Mouse (Mus musculus) C2C12 (cell line): ENCODE data around the gene 1700001L19Rik. TPM values are rescaled to one million over a fixed set of nuclear protein-coding genes. Genes with fewer than 3 reads are reported as not detected.
"Not testable (repeated sequence)": the region's sequence is repeated elsewhere in the genome, so short reads cannot be mapped to it uniquely, and the experiment has no call there.

Experiments
- H3K27me3 ChIP-seq: one replicate; pipeline ENCODE4 v1.6.1; 2011; ENCODE audit not compliant: control insufficient read depth, insufficient read depth, insufficient read length
- H3K36me3 ChIP-seq: one replicate; pipeline ENCODE4 v1.6.1; 2011; ENCODE audit not compliant: control insufficient read depth, insufficient read depth
- H3K4me3 ChIP-seq: one replicate; pipeline ENCODE4 v1.5.1; 2011; ENCODE audit warnings: mild to moderate bottlenecking, control low read depth; ENCODE audit not compliant: poor library complexity, insufficient read depth, severe bottlenecking
- H3K79me2 ChIP-seq: one replicate; pipeline ENCODE4 v1.6.1; 2011; ENCODE audit not compliant: control insufficient read depth, insufficient read depth
- H3K79me3 ChIP-seq: one replicate; pipeline ENCODE4 v1.6.1; 2011; ENCODE audit warnings: low read depth, control low read depth
- H3ac ChIP-seq: one replicate; pipeline ENCODE3; 2011; ENCODE audit warnings: low read depth; ENCODE audit not compliant: control insufficient read depth, insufficient read length
- CEBPB ChIP-seq: IDR thresholded peaks from one replicate; pipeline ENCODE4 v1.6.1; 2011; ENCODE audit warnings: low read depth, mild to moderate bottlenecking, control low read depth, moderate library complexity
- CTCF ChIP-seq: IDR thresholded peaks from one replicate; pipeline ENCODE4 v1.5.1; 2011; ENCODE audit not compliant: control insufficient read depth, insufficient read depth, insufficient read length
- FOSL1 ChIP-seq: IDR thresholded peaks from one replicate; pipeline ENCODE4 v1.8.0; 2011; ENCODE audit warnings: mild to moderate bottlenecking, low read length; ENCODE audit not compliant: poor library complexity, insufficient read depth, severe bottlenecking
- MAX ChIP-seq: IDR thresholded peaks from one replicate; pipeline ENCODE4 v1.6.1; 2011; ENCODE audit warnings: mild to moderate bottlenecking, control low read depth
- MYOD1 ChIP-seq: IDR thresholded peaks from one replicate; pipeline ENCODE4 v1.6.1; 2011; ENCODE audit warnings: low read depth; ENCODE audit not compliant: control insufficient read depth, insufficient read length
- MYOG ChIP-seq: IDR thresholded peaks from one replicate; pipeline ENCODE4 v1.6.1; 2011; ENCODE audit not compliant: control insufficient read depth, insufficient read length; ENCODE audit errors: extremely low read depth
- USF1 ChIP-seq: IDR thresholded peaks from one replicate; pipeline ENCODE4 v1.6.1; 2011; ENCODE audit warnings: low read depth, mild to moderate bottlenecking, control low read depth, moderate library complexity
- long read RNA-seq, 2 experiments: library from polyadenylated mRNA; unstranded; transcript quantifications; one replicate each; pipeline ENCODE4 v2.0.0; 2019 to 2020
- polyA plus RNA-seq: library from polyadenylated mRNA; unstranded; fragments of >200 nt; fragmentation: generic; extraction: Trizol; gene quantifications from one replicate; pipeline ENCODE4 v1.2.1, GENCODE M21; 2012; ENCODE audit warnings: missing spikeins

1700001L19Rik gene
- polyA plus RNA-seq, result not detected
- long read RNA-seq, experiment 1, result 0 reads
- long read RNA-seq, experiment 2, result 0 reads

DNA sequence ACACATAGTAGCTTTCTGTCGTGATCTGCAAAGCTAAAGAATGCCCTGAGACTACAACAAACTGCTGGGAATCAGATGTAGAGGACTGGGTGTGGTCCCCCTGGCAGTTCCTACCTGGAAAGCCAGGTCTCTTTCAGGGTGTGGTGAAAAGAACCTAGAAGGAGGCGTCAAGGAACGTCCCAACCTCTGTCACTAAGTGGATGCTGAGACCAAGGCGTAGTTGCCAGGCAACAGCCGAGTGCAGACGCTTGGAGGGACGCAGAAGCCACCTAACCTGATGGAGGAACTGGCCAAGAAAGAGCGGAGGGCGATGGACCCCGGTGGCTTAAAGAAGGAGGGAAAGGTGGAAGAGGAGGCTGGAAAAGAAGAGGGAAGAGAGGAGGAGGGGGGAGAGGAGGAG, at the start of gene 1700001L19Rik:
Gene 1700001L19Rik (plus strand): TSS at position 223 of the 400 bp plus-strand sequence.
- Histone ChIP-seq H3K4me3 (no peak within 1 kb of the TSS), H3K36me3 (peaks cover 3% of the 10 kb centered on the region), H3K27me3 (no peaks in the 10 kb centered on the region), H3K79me3 (no peaks in the 10 kb centered on the region), H3K79me2 (no peaks in the 10 kb centered on the region), H3ac (no peak within 1 kb of the TSS)
- TF ChIP-seq CTCF, result no peak
- no peak for TF ChIP-seq USF1
- TF ChIP-seq MYOD1, result no peak
- TF ChIP-seq FOSL1, result no peak
- TF ChIP-seq CEBPB, result no peak
- no peak for TF ChIP-seq MYOG

DNA sequence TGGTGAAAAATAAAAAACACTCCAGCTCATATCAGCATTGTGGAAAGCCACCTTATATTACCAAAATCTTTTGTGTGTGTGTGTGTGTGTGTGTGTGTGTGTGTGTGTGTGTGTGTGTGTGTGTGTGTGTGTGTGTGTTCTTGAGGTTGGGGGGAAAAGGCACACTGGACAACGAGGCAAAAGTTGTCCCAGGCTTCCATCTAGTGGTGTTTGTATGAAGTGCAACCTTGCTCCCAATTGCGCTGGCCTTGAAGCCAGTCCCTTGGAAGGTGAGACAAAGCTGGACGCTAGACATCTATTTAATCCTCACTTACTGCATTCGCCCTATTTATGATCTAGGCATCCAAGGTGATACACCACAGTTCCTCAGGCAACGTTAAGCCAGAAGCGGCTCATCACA, 43.8 kb upstream of the 1700001L19Rik start:
- H3K79me3 ChIP-seq, H3K36me3 ChIP-seq, H3K79me2 ChIP-seq, H3ac ChIP-seq, H3K4me3 ChIP-seq, H3K27me3 ChIP-seq: not testable (repeated sequence)

DNA sequence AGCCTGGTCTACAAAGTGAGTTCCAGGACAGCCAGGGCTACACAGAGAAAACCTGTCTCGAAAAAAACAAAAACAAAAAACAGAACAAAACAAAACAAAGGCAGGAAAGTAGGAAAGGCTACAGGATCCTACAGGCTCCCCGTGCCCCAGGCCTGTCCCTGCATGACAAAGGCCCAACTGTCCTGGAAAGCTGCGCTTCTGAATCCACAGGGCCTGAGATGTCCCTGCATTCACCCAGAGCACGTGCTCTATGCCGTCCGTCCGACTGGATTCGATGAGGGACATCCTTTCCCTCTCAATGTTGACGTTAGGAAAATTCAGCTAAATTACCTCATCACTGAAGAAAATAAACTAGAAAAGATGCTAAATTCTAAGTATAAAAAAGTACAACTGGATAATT, 29.1 kb upstream of the 1700001L19Rik start:
- Histone ChIP-seq H3K36me3 (peaks cover 42% of the 10 kb centered on the region), H3K79me2 (no peaks in the 10 kb centered on the region), H3K79me3 (no peaks in the 10 kb centered on the region), H3K4me3 (no peak overlapping the region), H3K27me3 (no peaks in the 10 kb centered on the region), H3ac (no peak overlapping the region)
- TF ChIP-seq MYOG, result no peak
- TF ChIP-seq CTCF, result no peak
- no peak for TF ChIP-seq FOSL1
- TF ChIP-seq USF1, result no peak
- no peak for TF ChIP-seq CEBPB
- no peak for TF ChIP-seq MYOD1
- TF ChIP-seq MAX, result no peak

DNA sequence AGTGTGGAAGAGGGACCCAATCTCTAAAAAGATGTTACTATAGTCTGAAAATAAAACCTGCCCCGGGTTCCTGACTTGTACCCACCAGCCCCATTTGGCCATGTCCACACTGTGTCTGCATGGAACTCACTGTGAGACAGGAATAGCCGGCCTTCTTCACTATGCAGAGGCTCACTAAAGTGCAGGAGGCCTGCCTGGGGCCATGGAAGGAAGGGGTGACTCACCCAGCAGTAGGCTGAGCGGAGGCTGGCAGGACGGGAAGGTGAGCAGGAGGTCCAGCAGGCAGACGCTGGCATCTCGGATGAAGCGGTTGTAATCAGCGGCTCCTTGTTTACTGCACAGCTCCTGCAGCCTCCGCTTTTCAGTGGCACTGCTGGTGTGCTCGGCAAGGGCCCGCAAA, 28.7 kb upstream of the 1700001L19Rik start:
- Histone ChIP-seq H3K4me3 (no peak overlapping the region), H3K36me3 (peaks cover 41% of the 10 kb centered on the region), H3K79me3 (no peaks in the 10 kb centered on the region), H3K27me3 (no peaks in the 10 kb centered on the region), H3K79me2 (no peaks in the 10 kb centered on the region), H3ac (no peak overlapping the region)
- TF ChIP-seq MAX (no peak), MYOG (no peak), CTCF (no peak), FOSL1 (no peak), USF1 (no peak), CEBPB (no peak)

DNA sequence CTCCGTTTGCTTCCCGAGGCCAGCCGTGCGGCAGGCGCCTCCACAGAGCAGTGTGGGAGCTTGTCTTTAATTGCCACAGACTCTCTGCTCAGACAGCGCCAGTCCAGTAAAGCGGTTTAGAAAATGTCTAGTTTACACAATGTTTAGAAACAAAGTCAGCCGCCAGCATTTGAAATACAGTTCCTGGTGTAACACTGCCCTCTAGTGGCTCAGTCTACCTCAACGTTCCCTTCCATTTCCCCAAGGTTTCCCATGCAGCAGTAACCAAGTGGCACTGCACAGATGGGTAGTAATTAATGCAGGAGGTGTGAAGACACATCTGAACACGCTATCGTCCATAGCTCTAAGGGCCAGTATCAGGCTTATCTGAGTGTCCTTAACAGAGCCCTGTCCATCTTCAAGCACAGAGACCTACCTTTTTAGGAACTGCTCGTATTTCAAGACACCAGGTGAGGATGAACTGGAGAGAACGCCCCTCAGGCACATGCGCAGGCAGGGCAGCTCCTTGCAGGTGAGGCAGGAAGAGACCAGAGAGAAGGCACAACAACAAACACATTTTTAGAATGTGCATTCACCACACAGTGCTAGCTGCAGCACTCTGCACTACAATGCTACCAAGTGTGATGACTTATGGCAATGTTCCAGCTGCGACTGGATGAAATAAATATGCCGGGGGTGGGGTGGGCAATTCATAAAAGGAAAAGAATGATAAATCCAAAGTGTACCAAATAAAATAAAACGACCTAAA, 27.5 kb upstream of the 1700001L19Rik start:
- no peak for TF ChIP-seq MYOG
- no peak for TF ChIP-seq FOSL1
- TF ChIP-seq MAX, result no peak
- TF ChIP-seq USF1, result no peak
- no peak for TF ChIP-seq MYOD1
- peak; percentile 42 for TF ChIP-seq CTCF
- TF ChIP-seq CEBPB, result no peak
- peaks cover 37% of the 10 kb centered on the region for H3K36me3 ChIP-seq
- H3K27me3 ChIP-seq, result no peaks in the 10 kb centered on the region
- H3ac ChIP-seq, result no peak overlapping the region
- no peaks in the 10 kb centered on the region for H3K79me3 ChIP-seq
- H3K79me2 ChIP-seq, result no peaks in the 10 kb centered on the region
- H3K4me3 ChIP-seq, result no peak overlapping the region

DNA sequence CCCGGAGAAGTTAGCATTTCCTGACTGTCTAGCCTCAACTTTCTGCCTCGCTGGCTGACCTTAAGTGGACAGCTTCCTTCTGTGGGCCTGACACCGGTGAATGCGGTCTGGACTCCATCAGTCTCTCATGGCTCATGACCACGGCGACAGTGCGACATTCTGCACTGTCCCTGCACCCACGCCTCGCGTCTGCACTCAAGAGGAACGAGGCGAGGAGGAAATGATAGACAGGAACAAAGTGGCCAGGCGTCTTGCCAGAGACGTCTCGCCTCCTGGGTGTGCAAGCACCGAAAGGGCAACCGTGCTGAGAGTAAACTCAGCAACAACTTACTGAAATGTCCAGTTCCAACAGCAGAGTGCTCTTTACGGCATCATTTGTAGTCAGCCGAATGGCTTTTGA, 25.0 kb upstream of the 1700001L19Rik start:
- no peak overlapping the region for H3ac ChIP-seq
- H3K79me2 ChIP-seq, result no peaks in the 10 kb centered on the region
- no peaks in the 10 kb centered on the region for H3K79me3 ChIP-seq
- H3K27me3 ChIP-seq, result no peaks in the 10 kb centered on the region
- TF ChIP-seq MYOD1, result no peak
- no peak for TF ChIP-seq USF1
- no peak for TF ChIP-seq CEBPB
- no peak for TF ChIP-seq CTCF
- TF ChIP-seq MAX, result no peak
- no peak for TF ChIP-seq MYOG
- TF ChIP-seq FOSL1, result no peak
- no peak overlapping the region for H3K4me3 ChIP-seq
- H3K36me3 ChIP-seq, result peaks cover 34% of the 10 kb centered on the region
